Mouse (Mus musculus) CD4-positive helper T cell, adult 2 months (primary cell): ENCODE data around the gene Ccdc43.

ENCODE experiments used
- DNase-seq: peaks from one replicate; pipeline ENCODE4 v3.0.0-alpha.2; 2012; ENCODE audit warnings: low read depth, missing footprints, low spot score

Gene Ccdc43

DNA sequence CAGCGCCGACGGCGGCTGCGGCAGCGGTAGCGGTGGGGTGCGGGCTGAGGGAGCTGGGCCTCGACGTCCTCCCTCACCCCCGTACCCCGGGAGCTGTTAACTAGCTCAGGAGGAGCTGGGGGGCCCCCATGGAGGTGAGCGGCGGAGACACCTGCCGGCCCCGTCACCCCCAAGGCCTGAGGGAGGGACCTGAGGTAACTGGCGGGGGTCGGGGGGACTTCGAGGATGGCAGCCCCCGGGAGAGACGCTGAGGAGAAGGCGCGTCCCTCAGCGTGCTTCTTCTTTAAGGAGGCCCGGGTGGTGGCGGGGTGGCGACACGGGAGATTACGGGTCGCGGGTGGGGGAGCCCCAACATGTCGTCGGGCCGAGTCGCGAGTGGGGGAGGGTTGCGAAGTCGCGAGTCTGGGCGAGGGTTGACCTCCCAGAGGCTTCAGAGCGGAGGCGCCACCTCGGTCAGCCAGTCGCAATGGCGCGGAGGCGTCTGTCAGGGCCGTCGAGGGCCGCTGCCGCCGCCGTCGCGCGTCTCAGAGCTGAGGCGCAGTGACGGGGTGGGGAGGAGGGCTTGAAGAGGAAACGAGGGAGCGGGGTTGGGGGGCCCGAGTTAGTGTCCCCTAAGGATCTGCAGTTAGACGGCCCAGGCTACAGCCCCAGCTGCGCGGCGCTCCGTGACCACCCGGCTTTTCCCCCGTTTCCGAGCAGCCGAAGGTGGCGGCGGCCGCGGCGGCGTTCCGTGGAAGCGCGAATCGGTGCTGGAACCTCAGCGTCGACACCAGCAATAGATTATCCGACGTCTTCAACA, 31.7 kb downstream of the Ccdc43 start:
- no peak for DNase-seq

DNA sequence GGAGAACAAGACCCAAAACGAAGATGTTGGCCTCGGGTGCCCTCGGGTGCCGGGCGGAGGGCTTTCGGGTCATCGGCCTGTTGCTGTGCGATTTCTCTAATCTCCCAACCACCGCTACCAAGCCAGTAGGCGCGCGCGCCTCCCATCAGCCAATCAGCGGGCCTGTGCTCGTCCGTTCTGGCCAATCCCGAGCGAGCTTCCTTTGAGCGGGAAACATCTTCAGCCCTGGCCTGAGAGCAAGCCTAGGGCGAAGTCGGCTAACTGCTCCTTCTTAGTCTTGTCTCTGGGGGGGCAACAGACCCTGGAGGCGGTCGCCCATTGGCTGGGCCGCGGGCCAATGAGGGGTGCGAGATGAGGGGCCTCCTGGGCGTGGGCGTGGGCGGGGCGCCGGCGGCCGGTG, 32.4 kb downstream of the Ccdc43 start:
- DNase-seq: no peak

DNA sequence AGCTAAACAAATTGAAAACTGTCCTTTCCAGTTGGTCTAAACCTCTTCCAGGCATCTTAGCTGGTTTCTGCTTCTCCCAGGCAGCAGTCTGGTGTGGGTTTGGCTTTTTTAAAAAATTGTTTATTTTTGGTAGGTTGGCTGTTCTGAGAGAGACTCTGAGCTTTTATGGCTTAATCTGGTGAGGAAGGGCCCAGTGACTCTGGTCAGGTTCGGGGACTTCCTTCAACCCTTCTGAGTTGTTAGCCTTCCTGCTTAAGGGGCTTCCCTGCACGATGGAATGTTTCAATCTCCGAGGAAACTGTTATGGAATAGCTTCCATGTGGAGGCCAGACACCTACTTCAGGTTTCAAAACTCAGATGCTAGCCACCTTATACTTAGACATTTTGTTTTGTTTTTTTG, 34.2 kb downstream of the Ccdc43 start, which contains the start of gene Meioc:
TSS of gene Meioc (plus strand) at position 301 of the 400 bp plus-strand sequence.
- no peak for DNase-seq

DNA sequence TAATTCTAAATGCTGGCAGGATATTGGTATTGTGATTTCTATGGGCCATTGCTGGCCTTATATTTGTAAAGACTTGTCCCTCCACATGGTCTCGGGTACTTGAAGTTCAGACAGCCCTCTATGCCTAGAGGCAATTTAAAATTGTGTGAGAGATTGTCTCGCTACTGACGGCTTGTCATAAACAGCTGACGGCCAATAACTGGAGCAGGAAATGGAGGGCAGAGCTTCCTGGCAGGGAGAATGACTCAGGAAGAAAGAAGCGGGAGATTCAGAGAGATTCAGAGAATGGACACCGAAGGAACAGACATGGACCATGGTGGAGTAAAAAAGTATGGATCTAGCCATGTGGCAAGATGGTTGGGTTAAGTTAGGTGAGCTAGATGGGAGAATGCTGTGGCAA, 40.7 kb downstream of the Ccdc43 start:
- no peak for DNase-seq

DNA sequence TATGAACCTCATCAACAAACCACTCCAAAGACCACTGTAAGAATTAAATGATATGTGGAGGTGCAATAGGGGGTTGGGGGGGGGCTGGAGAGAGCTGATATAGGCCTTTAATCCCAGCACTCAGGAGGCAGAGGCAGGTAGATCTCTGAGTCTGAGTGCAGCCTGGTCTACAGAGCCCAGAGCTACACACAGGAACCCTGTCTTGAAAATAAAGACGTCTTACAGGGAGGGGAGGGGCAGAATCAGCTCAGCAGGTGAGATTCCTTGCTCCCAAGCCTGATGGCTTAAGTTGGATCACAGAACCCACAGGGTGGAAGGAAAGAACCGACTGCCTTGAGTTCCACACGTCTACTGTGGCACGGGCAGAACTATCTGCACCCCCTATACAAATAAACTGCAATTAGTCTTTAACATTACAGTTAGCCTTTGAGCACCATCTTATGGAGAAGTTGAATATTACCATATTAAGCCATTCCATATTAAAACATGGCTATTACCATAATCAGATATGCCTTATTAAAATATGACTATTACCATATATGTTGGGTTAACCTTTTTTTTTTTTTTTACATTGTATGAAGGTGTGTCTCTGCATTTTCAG, 41.2 kb downstream of the Ccdc43 start:
- DNase-seq: no peak

DNA sequence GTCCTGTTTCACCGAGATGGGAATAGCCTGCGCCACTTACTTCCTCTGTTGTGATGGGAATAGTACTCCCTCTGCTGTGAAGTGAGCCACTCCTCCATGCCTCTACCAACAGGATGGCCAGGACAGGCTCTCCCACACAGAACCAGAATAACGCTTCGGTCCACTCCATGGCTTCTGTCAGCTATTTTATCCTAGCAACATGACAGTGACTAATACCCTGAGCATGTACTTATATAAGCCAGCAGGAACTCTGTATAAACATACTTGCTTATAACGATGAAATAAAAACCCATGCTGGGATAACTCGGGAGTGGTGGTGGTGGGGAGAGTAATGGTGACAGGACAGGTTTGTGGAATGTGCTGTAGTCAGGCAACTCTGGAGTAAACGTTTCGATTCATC, 41.7 kb downstream of the Ccdc43 start:
- no peak for DNase-seq

DNA sequence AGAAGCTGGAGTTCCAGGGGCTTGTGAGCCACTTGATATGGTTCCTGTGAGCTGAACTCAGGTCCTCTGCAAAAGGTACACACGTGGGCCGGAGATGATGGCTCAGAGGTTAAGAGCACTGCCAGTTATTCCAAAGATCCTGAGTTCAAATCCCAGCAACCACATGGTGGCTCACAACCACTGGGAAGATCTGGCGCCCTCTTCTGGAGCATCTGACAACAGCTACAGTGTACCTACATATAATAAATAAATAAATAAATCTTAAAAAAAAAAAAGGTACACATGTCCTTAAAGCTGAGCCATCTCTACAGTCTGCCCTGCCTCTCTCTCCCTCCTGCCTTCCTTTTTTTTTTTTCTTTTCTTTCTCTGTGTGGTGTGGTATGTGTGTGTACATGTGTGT, 44.7 kb downstream of the Ccdc43 start:
- DNase-seq: no peak

DNA sequence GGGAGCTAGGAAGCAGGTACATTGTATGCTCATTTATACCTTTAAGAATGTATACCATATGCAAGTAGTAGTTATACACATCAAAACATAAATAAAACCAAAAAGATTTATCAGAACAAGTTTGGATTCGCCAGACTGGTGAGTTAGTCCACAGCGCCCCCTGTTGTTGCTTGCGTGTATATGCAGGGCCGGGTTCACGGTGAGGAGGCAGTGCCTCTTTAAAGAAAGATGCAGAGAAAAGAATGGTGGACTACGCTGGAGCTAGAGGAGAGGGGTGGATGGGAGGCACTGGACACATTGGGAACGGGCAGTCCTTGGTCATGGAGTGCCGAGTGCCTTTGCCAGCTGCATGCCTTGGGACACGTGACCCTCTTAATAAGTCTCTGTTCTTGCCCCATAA, 46.2 kb downstream of the Ccdc43 start:
- DNase-seq: peak; percentile 17

DNA sequence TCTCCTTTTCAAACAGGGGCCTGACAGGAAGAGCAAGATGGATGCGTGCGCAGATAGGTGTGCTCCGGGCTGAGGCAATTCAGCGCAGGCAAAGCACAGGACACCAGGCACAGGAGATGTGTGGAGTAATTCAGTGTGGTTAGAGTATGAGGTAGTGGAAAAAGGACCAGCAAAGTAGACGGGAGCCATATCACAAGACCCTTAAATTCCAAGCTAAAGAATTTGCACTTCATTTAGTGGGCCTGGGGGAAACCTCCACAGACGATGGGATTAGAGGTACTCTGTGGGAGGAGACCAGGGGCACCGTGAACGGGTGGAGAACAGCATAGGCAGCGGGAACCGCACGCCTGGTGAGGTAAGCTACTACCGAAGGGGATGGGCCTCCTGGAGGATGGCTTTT, 49.7 kb downstream of the Ccdc43 start:
- no peak for DNase-seq

DNA sequence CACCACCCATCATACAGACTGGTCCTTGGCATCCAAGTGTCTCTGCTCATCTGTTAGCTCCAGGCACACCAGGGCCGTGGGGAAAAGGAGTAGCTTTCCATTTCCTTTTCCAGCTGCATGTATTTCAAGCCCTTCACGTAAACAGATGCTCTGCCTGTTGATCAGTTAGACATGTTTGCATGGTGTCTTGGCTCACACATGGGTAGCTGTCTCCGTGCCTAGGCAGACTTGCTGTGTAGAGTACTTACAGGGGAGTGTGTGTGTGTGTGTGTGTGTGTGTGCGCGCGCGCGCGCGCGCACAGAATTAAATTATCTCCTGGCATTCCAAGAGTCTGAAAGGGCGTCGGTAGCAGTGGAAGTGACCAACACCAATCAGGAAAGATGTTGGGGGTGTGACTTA, 51.4 kb downstream of the Ccdc43 start:
- DNase-seq: no peak

DNA sequence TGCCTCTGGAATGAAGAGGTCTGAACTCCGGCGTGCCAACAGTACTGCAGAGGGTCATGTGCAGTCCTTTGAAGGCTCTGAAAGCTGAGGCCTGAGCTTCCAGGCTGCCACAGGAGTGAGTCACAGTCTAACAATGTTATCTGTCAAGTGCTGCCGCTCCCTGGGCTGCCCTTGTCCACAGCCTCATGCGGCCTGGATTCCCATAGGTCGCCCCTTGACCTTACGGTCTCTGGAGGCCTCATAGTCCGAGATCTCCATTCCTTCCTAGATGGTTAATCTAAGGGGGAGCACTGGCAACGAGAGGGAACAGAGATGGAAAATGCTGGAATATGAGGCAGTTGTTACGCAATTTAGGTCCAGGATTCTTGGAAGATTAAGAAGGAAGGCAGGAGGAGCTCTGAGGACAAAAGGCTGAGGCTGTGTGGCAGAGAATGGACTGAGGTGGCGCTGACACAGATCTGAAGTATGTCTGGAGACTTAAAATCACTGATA, 53.6 kb downstream of the Ccdc43 start:
- no peak for DNase-seq

DNA sequence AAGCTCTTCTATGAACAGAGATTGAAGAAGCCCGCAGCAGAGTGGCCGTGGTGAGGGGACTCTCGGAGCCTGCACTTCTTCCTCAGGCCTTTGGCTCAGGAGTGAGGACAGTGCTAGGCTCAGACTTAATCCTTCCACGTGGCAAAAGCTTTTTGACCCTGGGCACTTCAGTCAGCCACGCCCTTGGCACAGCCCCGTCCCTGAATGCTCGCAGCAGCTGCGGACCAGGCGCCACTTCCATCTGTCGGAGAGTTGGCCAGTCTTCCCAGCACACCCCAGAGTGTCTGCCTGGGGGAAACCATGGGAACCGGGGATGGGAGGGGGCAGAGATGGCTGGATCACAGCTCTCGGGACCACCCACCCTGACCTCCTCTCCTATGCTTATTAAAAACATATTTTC, 60.7 kb downstream of the Ccdc43 start:
- no peak for DNase-seq
